Mouse (Mus musculus) heart, adult 18-20 months (tissue): ENCODE measurements at regions not wholly inside any gene's neighbourhood (a gene's known extent, or its start where the extent isn't known, plus 50 kb on each side); places are given as distances from the start of the nearest gene placed in this dataset.

Experiments
- DNase-seq, 2 experiments: peaks; one replicate each; pipeline ENCODE4 v3.0.0; 2021 to 2022; ENCODE audit warnings: mixed read lengths in 1 of 2

DNA sequence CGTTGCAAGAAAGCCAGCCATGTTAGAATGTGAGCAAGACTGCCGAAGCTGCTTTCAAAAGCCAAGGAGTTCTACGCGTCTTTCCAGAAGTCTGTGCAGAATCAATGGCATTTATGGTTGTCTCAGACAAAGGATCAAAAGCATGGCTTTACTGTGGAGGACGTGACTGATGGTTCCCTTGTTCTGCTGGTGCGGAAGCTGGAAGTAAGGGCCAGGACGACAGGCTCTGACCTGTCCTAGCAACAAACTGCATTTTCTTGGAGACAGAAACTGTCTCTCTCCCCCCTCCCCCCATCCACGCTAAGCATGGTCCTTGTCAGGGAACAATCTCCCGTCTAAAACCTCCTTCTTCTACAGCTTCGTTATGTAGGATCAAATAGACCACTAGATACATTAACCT lies 2780.3 kb upstream of the Gm7489 start:
- DNase-seq = no peak

DNA sequence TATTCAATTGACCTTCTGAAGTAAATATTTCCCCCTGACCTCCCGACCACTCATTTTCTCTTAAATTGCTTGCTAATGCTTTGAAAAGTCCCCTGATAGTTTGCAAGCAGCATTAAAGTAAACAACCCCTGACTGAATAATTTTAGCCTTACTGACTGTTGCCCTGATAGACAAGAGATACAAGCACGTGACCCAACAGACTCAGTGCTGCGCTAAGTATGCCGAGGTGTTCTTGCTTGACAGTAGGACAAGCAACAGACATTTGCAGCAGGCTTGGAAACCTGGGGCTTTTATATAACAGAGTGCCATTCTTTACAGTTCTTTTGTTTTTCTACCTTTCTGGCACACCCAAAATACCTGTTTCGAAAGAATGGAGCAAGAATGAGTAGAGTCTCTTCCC lies 2779.9 kb upstream of the Gm7489 start:
- DNase-seq = no peak

DNA sequence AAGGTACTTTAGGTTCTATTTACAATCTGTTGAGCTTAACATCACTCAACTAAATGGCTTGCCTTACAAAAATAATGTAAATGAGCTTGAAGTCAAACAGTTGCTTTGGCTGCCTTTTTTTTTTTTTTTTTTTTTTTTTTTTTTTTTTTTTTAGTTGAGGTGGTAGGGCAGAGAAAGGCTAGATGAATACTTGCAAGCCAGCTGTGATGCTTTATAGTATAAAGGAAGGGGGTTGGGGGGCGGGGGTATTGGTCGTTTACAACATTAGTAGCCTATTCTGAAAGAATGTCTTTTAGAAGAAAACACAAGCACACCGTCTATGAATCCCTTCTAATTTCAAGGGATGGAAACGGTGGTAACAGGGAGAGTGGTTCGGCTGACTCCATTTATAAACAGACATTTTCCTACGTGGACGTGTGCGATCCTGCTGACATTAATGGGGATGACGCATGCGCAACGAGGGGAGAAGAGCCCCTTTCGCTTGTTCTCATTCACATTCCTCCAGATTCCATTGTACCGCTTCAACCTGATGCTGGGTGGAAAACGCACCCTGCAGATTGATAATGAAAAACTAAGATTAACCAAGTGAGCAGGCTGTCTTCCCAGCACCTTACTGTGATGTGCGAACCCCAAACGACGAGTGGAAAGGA lies 2779.2 kb upstream of the Gm7489 start:
- DNase-seq = no peak

DNA sequence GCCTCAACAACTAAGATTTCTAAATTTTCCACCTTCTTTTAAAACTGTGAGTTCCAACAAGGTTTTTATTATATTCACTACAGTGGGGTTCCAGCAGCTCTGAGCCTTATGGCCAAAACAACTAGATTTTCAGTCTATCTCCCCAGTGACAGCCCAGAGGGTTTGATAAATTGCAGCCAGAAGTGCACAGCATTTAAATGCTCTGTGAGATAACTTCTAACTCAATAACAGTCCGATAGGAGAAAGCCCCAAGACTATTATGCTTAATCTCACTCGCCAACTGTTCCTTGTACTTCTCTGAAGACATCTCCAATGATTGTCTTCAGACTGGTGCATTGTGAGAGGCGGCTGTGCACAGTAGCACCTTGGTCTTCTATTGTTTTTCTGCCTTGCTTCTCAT lies 2774.5 kb upstream of the Gm7489 start:
- no peak for DNase-seq

DNA sequence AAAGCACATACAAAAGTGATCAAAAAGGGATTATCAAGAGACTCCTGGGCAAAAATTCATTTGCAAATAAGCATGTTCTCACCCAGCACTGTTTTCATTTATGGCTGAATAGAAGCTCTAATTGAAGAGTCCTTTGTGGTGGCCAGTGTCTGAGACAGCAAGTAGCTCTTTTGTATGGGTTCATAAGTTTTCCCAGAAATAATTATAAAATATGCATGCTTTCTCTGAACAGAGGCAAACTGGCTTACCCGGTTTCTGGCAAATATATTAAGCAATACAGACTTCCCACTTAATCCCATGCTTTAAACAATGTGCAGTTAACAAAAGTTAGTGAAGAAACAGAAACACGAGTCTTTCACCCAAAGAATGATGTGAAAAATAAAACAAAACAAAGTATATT lies 2758.8 kb upstream of the Gm7489 start:
- no peak for DNase-seq

DNA sequence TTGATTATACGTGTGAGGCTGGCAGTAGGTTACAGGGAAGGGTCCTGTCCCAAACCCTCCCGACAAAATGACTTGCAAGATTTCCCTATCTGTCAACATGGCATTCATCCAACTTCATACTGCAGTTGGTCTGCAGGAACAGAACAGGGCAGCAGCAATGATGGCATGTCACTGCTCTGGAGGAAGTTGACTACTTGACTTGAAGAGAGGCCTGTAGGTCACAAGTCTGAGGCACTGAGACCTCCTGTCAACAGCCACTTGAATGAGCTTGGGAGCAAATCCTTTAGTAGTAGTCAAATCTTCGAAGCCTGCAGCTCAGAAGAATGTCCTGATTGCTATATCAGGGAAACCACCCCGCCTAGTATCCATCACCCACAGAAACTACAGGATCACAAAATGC lies 2753.7 kb upstream of the Gm7489 start:
- DNase-seq = no peak

DNA sequence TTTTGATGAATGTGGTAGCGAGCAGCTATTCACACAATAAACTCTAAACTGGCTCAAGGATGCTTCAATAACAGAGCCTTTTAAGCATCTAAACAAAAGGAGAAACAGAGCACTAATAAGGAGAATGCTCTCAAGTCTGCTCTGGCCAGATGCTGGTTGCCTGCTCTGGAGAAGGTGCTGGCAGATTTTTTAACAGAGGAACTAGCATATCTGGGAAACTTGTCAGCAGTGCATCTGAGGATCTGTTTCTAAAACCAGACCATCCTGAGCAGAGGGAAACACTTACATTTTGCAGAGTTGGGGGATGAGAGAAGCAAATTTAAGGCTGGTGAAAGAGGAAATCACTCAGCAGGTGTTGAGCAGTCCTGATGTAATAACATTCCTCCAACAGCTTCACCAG lies 2748.6 kb upstream of the Gm7489 start:
- DNase-seq = no peak

DNA sequence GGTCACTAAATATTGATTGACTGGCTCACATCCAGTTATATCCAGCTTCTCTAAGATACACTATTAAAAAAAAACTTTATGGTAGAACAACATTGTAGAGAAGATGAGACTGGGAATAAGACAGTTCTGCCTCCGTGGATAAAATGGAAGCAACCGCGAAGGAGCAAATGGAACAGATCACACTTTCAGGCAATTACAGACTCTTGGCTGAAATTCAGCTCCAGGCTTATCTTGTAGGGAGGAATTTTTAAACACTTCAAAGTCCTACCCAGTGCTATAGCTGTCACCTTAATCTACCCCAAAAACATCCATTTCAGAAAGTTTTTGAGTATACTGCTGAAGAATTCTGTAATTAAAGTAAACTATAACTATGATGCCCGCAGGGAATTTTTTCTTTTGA lies 2745.2 kb upstream of the Gm7489 start:
- DNase-seq = peak in 1 of 2 experiments; percentile 12

DNA sequence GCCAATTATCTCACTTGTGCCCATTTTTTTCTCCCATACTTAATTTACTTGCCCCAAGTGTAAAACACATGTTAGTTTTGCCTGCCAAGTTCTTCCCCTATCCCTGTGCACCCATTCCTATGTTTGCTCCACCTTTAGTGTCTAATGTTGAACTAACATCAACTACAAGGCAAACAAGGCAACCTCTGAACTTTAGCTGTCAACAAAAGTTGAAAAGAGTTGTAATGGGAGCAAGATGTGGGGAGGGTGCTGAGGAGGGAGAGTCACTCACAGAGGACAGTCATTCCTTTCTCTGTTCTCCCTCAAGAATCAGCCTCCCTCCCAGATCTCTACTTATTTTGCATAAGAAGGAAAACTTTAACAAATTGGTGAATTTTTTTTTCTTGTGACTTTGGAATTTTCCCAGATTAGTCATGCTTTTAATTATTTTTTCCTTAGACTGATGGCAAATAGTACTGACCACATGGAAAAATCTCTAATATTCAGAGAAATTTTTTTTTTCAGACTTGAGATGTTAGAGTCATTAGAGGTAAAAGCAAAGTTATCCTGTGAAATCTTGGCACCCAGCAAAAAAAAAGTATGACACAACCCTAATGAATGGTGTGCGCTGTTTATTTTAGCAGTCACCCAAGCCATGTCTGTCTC lies 2710.6 kb upstream of the Gm7489 start:
- DNase-seq = no peak

DNA sequence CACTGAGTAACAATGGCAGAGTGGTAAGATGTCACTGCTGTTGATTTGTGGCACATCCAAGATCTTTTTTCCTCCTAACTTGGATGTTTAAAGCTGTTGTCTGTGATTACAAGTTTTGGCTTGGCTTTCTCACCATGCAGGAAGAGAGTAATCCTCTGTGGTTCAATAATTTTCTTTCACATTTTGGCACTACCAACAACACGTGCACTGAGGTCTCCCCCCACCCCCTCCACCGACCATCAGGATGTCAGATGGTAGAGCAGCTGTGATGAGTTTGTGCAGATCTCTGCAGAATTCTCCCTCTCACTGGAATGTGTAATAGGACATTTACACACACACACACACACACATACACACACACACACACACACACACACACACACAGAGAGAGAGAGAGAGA lies 2708.2 kb upstream of the Gm7489 start:
- DNase-seq = peak; percentile 4 to 10

DNA sequence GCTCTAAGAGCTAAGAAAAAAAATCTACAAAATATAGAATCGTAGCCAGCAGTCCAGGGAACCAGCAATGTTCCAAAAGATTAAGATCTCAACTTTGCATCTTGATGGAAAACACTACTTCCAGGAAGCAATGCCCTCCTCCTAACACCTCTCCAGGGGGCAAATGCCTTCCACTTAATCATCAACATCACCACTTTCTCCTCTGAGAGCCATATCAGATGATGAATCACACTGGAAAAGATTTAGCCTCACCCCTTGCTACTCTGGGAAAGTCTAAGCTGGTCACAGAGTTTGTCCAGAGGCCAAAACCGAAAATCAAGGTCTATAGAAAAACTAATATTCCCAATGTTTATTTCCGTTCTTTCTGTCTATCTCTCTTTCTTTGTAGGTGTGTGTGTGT lies 2695.6 kb upstream of the Gm7489 start:
- DNase-seq = no peak

DNA sequence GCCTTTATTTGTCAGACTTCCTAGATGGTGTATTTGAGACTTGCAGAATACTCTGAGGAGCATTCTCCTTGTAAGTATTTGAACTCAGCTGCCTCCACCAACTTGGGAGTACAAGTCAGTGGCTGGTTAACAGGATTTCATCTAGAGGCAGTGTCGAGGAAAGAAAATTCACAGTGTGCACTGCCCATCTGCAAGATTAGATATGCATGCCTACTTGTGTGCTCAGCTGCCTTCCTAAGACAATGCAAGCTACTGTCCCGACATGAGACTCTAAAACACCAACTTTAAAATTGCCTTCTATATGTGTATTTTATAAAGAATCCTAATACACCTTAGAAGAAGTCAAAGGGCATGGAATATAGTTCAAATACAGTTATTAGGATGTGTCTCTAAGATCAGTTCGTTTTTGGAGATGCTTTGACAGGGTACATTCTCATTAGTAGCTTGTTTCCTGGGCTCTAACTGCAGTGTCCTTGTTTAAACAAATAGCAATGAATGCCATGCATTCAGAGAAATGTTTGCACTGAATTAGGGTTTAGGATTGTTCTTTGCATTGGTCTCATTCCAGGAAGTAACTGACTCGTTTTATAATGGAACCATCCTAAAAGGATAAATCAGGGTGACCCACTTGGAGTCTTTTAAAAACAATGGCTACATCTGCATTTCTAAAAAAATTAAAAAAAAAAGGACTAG lies 2687.1 kb upstream of the Gm7489 start:
- DNase-seq = no peak

DNA sequence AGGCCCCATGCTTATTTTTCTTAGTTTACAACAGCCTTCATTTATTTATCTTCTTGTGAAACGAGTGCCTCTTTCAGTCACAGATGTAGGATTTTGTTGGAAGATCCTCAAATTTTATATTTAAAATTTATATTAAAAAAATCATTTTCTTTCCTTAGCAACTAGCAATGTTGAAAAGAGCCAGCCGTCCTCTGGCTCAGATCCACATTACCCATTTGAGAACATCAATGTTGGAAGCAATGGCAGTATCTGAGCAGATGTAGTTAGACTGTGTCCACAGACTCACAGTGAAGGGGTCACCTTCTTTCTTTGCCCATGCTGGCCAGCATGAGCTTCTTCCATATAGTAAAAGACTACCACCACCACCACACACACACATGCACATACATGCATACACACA lies 2681.4 kb upstream of the Gm7489 start:
- no peak for DNase-seq

DNA sequence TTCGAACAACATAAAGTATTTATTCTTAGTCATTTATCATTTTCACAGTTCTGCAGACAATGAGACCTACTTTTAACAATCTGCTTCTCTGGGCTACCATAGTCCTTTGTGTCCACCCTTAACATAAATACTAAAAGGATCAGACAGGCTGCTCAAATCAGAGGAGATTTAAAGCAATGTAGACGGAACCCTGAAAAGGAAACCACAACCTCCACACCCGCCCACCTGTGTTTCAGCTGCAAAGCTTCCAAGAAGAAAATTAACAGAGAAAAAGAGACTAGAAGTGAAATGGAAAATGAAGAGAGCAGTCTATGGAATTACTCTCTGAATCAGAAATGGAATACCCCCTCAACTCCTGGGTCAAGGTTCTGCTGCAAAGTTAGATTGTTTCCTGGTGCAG lies 2678.7 kb upstream of the Gm7489 start:
- DNase-seq = no peak

DNA sequence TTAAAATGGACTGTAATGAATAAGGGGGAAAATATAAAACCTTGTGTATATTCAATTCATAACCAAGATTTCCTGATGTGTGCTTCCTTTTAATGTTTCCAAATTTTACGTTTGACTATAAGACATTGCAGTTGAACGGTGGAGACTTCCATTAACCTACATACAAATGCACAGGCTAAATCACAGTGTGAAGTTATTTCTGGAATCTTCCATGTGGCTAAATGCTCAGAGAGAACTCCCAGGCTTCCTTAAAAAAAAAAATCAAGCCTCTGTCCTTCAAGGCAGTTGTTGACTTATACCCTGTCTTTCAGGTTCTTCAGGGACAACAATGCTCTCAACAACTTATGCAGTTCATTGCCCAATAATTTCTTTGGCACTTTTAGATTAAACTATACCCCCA lies 2677.9 kb upstream of the Gm7489 start:
- no peak for DNase-seq

DNA sequence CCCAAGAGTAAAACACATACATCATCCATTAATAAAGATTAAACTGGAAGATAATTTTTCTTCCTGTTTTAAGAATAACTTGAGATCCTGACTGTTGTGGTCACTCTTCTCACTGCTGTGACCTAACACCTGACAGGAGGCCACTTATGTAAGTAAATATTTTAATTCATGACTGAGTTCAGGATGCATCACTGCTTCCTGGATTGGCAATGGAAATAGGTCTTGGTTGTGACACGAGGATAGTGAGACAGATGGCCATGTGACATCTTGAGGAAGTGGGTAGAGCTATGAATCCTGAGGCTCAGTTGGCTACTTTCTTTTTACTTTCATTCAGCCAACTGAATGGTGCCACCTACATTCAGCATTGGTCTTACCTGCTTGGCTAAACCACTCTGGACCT lies 2649.8 kb upstream of the Gm7489 start:
- DNase-seq = no peak

DNA sequence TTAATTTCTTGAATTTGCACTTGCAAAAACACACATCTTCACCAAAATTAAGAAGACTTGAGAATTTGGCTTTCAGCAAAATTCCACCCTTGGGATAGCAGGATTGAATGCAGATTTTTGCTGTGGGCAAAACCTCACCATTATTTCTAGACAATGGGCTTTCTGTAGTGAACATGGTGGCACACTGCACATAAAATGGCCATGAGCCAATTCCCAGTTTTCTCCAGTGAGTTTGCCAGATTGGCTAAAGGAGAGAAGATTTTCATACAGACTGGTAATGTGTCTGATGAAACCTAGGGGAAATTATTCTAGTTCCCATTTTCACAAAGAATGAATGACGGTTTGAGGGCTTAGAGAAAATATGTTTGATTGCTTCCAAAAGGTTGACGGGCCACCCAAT lies 2640.1 kb upstream of the Gm7489 start:
- no peak for DNase-seq

DNA sequence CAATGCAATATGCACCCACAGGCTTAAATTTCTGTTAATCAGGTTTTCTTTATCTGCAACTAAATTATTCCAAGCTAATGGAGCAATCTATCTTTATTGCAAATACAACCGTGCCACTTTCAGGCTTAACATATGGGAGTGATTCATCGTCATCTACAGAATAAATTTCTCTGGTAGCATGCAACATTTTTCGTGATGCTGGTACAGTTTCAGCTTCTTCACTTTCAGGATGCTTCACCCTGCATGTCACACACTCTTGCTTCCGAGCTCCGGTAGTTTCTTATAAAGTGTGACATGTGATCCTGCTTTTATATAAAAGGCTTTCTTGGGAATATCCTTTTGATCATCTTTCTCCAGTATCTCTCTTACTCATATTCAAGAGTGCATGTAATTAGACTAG lies 2637.4 kb upstream of the Gm7489 start:
- DNase-seq = no peak

DNA sequence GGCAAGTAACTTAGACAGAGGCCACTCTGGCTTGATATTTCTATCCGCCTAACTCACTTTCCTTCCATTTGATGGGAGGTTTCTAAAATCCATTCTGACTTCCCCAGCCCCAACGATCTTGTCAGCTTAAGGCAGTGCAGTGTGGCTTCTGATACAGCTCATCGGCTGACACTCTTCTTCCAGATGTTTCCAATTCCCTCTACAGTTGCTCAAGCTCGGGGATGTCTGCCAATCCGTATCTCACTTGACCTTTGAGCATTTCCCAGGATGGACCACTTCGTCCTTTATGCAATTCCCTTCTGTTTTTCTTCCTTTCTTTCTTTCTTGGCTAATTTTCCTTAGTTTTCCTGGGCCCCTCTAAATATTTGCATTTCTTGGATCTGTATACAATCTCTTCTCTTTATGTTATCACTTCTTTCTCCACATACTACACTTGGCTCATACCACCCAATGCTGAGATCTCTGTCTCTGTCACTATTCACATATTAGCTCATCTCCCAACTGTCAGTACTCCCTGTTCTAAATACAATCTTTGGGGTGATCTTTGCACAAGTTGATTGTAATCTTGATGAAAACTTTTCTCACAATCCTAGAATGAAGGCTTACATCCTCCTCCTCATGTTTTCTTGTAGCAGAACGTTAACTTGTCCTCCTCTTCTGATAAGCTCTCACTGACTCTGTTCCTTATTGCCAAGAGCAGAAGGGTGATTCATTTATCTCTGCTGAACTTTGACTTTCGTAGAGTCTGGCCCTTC lies 2636.5 kb upstream of the Gm7489 start:
- peak; percentile 77 to 80 for DNase-seq

DNA sequence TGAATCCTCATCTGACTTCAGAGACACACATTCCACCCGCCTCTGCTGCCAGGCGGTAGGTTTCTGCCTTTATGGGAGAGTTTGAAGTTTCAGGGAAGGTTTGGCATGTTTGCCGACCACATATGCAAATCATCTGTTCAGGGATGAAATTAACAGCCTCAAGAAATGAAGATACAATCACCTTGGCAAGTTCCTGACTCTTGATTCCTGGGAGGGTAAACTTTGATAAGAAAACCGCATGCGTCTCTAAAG lies 2636.0 kb upstream of the Gm7489 start:
- peak; percentile 37 to 45 for DNase-seq

DNA sequence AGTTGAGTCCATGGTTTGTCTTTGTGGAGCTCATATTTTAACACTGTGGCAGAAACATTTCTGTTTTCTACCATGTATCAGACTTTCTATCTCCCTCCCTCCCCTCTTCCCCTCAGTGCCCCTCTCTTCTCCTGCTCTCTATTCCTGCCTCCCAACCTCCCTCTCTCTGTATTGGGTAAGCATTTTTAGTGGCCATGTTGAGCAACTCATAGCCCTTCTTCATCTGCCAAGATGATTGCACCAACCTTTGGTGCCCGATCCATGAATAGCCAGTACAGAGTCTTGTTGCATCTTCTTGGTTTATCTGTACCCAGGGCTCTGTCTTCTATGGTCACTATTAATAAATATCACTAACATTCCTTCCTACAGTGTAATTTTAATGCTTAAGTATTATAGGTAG lies 2630.6 kb upstream of the Gm7489 start:
- no peak for DNase-seq

DNA sequence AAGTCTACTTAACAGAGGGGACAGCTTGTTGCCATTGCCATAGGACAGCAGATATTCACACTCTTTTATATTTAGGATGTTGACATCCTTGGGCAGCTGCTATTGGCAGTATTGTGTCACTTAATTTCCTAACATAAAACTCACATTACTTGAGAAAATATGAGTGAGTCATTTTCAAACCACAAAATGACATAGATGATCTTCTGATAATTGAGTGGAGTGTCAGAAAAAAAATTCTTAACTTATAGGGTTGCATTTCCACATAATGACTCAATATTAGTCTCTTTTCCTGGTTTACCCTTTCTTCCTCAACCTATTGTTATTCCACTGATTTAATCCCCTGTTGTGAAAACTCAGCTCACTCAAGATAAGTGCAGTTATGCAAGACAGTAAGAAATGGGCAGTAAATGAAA lies 2629.5 kb upstream of the Gm7489 start:
- no peak for DNase-seq

DNA sequence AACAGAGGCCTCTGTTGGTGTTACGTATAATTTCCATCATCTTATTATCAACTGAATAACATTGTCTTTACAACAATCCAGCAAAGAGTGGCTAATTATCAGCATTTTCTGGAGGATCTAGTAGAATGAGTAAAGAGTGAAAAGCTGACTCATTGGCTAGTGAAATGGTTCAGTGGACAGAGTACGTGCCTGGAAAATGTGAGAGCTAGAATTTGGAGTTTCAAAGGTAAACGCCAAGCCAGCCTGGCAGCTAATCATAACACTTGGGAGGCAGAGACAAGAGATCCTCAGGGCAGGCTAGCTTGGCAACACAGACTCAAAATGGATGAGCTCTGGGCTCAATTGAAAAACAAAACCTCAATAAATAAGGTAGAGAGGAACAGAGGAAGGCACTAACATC lies 2628.0 kb upstream of the Gm7489 start:
- DNase-seq = no peak
